Mouse (Mus musculus): ENCODE data around the gene C130032M10Rik. TPM values are rescaled to one million over a fixed set of nuclear protein-coding genes. Genes with fewer than 3 reads are reported as not detected.

Gene C130032M10Rik
- polyA plus RNA-seq, 1 experiment from 2014 or later, result 0.33 TPM

DNA sequence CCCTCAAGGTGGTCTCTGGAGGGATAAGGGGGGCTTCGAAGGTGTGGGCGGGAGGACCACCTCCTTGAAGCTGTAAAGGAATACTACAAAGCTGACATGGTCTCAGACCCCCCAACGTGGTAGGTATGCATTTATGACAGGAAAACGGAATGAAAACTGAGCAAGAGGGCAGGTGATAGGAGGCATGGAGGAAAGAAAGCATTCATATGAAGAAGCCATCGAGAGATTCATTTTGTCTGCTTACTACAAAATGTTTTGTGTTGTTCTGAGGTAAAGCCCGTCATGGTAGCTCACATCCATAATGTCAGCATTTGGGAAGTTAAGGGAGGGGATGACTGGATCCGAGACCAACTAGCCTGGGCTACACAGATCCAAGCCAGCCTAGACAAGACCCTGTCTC lies 44.6 kb downstream of the C130032M10Rik start:
- Histone ChIP-seq H3K9ac (replicated peaks; ENCODE audit: low read depth) (no peak overlapping the region), H3K9me3 (ENCODE audit: low read length) (no peaks in the 10 kb centered on the region), H3K4me3 (ENCODE audit: low read depth, low read length) (no peak overlapping the region), H3K27me3 (replicated peaks; ENCODE audit: insufficient read depth, low read length) (peaks cover 15% of the 10 kb centered on the region; the same call in 1 of the 2 replicates), H3K4me2 (replicated peaks; ENCODE audit: low read depth, low read length) (no peak overlapping the region), H3K27ac (ENCODE audit: low read length) (no peak overlapping the region), H3K4me1 (ENCODE audit: insufficient read depth, low read depth, low read length) (peaks cover 5% of the 10 kb centered on the region; the same call in 1 of the 2 replicates), H3K36me3 (ENCODE audit: insufficient read depth, low read length) (no peaks in the 10 kb centered on the region)
- DNase-seq (ENCODE audit: low spot score) (no peak), ATAC-seq (no peak)
- WGBS, result 27% methylated on average over 7 of the region's 7 CpGs
- TF ChIP-seq EP300 (IDR thresholded peaks at IDR 0.05), result no peak
- no peak for TF ChIP-seq CTCF (IDR thresholded peaks at IDR 0.05)

DNA sequence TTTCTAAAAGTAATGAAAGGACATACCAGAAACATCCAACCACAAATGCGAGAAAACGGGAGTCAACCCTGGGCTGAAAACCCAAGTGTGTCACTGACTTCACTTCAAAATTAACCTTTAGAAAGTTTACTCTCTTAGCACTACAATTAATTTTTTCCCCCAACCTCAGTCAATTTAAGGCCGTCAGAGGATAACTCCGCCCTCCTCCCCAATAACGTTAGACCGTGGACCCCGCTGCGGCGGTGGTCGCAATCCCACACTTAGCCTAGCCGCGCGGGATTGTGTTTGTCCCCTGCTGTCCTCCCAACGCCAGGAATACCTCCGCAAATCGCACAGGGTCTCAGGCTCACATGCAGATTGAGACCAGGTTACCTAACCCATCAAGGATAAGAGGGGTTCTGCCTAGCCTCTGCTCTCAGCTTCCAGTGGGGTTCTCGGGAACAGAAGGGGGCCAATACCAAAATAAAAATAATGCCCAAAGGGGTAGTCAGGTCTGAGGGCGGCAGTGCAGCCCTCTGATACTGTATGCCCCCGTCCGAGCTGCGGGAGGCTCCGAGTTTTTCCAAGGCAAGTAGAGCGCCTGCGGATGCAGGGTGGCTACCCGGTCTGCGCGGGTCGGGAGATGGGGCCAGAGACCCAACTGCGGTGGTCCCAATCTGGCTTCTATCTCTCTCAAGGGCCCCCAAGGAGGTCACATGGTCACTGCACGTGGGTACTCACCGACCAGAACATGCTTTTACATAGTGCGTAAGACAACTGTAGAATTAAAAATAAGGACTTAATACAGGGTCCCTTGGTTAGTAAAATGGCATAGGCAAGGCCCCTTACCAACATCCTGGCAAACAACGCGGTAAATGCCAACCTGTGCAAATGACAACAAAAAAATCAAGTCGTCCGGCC lies 45.5 kb downstream of the C130032M10Rik start:
- H3K27me3 ChIP-seq (replicated peaks; ENCODE audit: insufficient read depth, low read length), result peaks cover 15% of the 10 kb centered on the region; the same call in 1 of the 2 replicates
- H3K9ac ChIP-seq (replicated peaks; ENCODE audit: low read depth), result no peak overlapping the region
- H3K36me3 ChIP-seq (ENCODE audit: insufficient read depth, low read length), result no peaks in the 10 kb centered on the region
- H3K4me2 ChIP-seq (replicated peaks; ENCODE audit: low read depth, low read length), result peak overlapping the region; percentile 98
- WGBS, result 6% methylated on average over 36 of the region's 36 CpGs
- H3K9me3 ChIP-seq (ENCODE audit: low read length), result no peaks in the 10 kb centered on the region
- 0 out of 2 replicates have a peak, but pooled peaks have one; percentile 10 for ATAC-seq
- H3K4me3 ChIP-seq (ENCODE audit: low read depth, low read length), result peak overlapping the region; percentile 56
- TF ChIP-seq EP300 (IDR thresholded peaks at IDR 0.05) (no peak), CTCF (IDR thresholded peaks at IDR 0.05) (no peak)
- H3K27ac ChIP-seq (ENCODE audit: low read length), result no peak overlapping the region
- no peak for DNase-seq (ENCODE audit: low spot score)
- H3K4me1 ChIP-seq (ENCODE audit: insufficient read depth, low read depth, low read length), result peaks cover 5% of the 10 kb centered on the region; the same call in 1 of the 2 replicates

DNA sequence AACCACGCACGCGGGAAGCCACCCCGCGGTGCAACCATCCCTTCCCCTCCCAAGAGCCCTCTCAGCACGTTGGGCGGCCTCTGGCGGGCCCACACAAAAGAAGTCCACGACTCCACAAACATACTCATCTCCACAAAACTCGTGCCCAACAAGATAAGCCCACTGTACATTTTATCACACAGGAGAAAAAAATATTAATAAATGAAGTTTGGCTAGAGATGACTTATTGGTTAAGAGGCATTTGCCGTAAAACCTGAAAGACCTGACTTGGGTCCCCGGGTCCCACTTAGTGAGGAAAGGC lies 46.1 kb downstream of the C130032M10Rik start:
- no peaks in the 10 kb centered on the region for H3K36me3 ChIP-seq (ENCODE audit: insufficient read depth, low read length)
- no peak for TF ChIP-seq EP300 (IDR thresholded peaks at IDR 0.05)
- 0 out of 2 replicates have a peak, but pooled peaks have one; percentile 7 for TF ChIP-seq CTCF (IDR thresholded peaks at IDR 0.05)
- 4% methylated on average over 12 of the region's 12 CpGs for WGBS
- H3K4me1 ChIP-seq (ENCODE audit: insufficient read depth, low read depth, low read length), result peaks cover 5% of the 10 kb centered on the region; the same call in 1 of the 2 replicates
- H3K27ac ChIP-seq (ENCODE audit: low read length), result no peak overlapping the region
- no peak for ATAC-seq
- H3K9me3 ChIP-seq (ENCODE audit: low read length), result no peaks in the 10 kb centered on the region
- peak overlapping the region; percentile 98 for H3K4me2 ChIP-seq (replicated peaks; ENCODE audit: low read depth, low read length)
- H3K4me3 ChIP-seq (ENCODE audit: low read depth, low read length), result peak overlapping the region; percentile 56
- H3K27me3 ChIP-seq (replicated peaks; ENCODE audit: insufficient read depth, low read length), result peaks cover 15% of the 10 kb centered on the region; the same call in 1 of the 2 replicates
- DNase-seq (ENCODE audit: low spot score), result no peak
- H3K9ac ChIP-seq (replicated peaks; ENCODE audit: low read depth), result no peak overlapping the region

DNA sequence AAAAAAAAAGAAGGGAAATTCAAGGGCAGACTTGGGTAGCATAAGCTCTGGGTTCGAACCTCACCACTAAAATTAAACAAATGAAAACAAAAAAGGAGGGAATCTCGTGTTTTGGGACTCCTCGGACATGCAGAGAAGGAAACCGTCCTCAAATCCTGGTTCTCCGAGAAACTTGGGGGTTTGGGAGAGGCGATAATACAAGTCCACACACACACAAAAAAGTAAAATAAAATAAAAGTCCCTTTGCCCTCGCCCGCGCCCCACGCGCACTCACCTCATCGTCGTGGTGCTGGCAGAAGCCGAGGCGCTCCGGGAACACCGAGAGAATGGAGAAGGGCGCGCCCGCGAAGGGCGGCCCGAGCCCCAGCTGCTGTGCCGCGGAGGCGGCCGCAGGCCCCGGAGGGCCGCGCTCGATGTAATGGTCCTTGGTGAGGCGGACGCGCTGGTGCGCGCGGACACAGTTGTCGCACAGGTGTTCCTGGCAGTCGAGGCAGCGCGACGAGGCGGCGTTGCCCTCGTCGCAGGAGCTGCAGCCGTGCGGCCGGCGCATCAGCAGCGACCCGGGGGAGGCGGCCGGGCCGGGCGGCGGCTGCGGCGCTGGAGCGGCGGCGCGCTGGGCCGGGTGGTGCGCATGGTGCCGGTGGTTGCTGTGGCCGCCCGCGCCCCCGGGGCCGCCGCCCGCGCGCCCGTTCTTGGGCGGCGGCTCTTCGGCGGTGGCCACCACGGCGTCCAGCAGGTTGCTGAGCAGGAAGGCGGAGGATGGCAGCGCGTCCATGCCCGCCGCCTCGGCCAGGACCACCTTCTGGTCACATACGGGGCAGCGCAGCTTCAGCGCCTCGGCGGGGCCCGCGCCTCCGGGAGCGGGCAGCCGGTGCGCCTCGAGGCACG lies 46.8 kb downstream of the C130032M10Rik start:
- TF ChIP-seq CTCF (IDR thresholded peaks at IDR 0.05) (no peak), EP300 (IDR thresholded peaks at IDR 0.05) (no peak)
- DNase-seq (ENCODE audit: low spot score) (no peak), ATAC-seq (peak; percentile 31; the same call in 1 of the 2 replicates)
- Histone ChIP-seq H3K4me3 (ENCODE audit: low read depth, low read length) (peak overlapping the region; percentile 56), H3K27ac (ENCODE audit: low read length) (no peak overlapping the region), H3K27me3 (replicated peaks; ENCODE audit: insufficient read depth, low read length) (peaks cover 15% of the 10 kb centered on the region; the same call in 1 of the 2 replicates), H3K36me3 (ENCODE audit: insufficient read depth, low read length) (no peaks in the 10 kb centered on the region), H3K4me1 (ENCODE audit: insufficient read depth, low read depth, low read length) (peaks cover 5% of the 10 kb centered on the region; the same call in 1 of the 2 replicates), H3K9ac (replicated peaks; ENCODE audit: low read depth) (0 out of 2 replicates have a peak overlapping the region, but pooled peaks have one; percentile 8), H3K4me2 (replicated peaks; ENCODE audit: low read depth, low read length) (peak overlapping the region; percentile 98), H3K9me3 (ENCODE audit: low read length) (no peaks in the 10 kb centered on the region)
- WGBS, result 4% methylated on average over 65 of the region's 101 CpGs

DNA sequence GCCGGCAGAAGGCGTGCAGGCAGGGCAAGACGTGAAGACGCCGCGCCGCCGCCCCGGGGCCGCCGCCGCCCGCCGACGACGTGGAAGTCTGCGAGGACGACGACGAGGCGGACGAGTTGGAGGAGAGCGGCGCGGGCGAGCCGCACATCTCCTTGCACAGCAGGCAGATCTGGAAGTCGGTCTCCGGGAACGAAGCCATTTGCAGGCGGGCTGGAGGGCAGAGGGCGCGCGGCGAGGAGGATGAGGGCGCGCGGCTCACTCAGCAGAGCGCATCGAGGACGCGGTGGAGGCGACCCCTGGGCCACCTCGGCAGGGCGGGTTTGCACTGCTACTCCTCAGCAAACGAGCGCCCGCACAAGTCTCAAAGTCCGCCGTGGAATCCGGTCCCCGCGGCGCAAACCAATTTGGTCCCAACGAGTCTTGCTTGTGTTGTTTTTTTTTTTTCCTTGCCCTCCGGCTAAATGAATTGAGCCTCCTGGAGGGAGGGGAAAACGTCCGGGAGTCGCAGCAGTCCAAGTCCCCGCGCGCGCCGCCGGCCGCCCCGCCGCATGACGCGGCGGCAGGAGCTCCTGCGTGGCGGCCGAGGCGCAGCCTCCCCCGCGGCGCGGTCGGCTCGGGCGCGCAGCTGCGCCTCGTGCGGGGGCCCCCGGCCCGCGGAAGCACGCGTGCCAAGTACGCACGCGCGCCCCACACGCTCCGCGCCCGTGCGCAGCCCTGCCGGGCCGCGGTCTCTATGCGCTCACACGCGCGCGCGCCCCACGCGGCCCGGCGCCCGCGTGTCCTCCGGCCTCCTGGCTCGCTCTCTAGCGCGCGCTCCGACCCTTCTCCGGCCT lies 47.6 kb downstream of the C130032M10Rik start:
- Histone ChIP-seq H3K4me3 (ENCODE audit: low read depth, low read length) (peak overlapping the region; percentile 56), H3K27ac (ENCODE audit: low read length) (no peak overlapping the region), H3K9me3 (ENCODE audit: low read length) (no peaks in the 10 kb centered on the region), H3K4me1 (ENCODE audit: insufficient read depth, low read depth, low read length) (peaks cover 5% of the 10 kb centered on the region; the same call in 1 of the 2 replicates), H3K9ac (replicated peaks; ENCODE audit: low read depth) (peak overlapping the region; percentile 23; the same call in 1 of the 2 replicates), H3K4me2 (replicated peaks; ENCODE audit: low read depth, low read length) (peak overlapping the region; percentile 98), H3K36me3 (ENCODE audit: insufficient read depth, low read length) (no peaks in the 10 kb centered on the region), H3K27me3 (replicated peaks; ENCODE audit: insufficient read depth, low read length) (peaks cover 15% of the 10 kb centered on the region; the same call in 1 of the 2 replicates)
- peak; percentile 41; the same call in 1 of the 2 replicates for ATAC-seq
- WGBS, result under 1% methylated on average over 85 of the region's 122 CpGs
- TF ChIP-seq EP300 (IDR thresholded peaks at IDR 0.05) (no peak), CTCF (IDR thresholded peaks at IDR 0.05) (no peak)
- no peak for DNase-seq (ENCODE audit: low spot score)
